In genomic region chr9:85862562-85862961, GRCm38 (mm10) we compare ENCODE assay signal across 21 mouse cellular contexts. TPM values are rescaled to one million over a fixed set of nuclear protein-coding genes. Genes with fewer than 3 reads are reported as not detected.
A peak's percentile ranks its signal among the peaks of the same experiment; 100 is the strongest.
DNase-seq lines count a peak whose midpoint lies in the region; ATAC-seq lines count a peak whose summit lies in the region.
"Had no signal": no experiment of that assay in that cellular context is flagged by ENCODE, and none has a peak within 500 bp of the region (broad histone marks: within the 10 kb centered on the region; RNA-seq: fewer than 3 reads in every experiment).

No protein-coding gene starts in this region.

- H3K27ac ChIP-seq in forebrain, embryonic 14.5 days (ENCODE audit: low read depth, low read length): no peak overlapping the region
- no peak overlapping the region for H3K27ac ChIP-seq in forebrain, embryonic 13.5 days
- H3K27ac ChIP-seq: forebrain, embryonic 12.5 days; heart, embryonic 10.5 days; left cerebral cortex, adult 2 months; limb, embryonic 13.5 days; liver, embryonic 13.5 days; macrophage; midbrain, embryonic 10.5 days had no signal

- no peak for ATAC-seq in forebrain, embryonic 14.5 days
- no peak for ATAC-seq in forebrain, embryonic 13.5 days

- H3K4me3 ChIP-seq in forebrain, embryonic 14.5 days (ENCODE audit: low read depth, low read length): no peak overlapping the region
- H3K4me3 ChIP-seq in forebrain, embryonic 13.5 days: no peak overlapping the region
- H3K4me3 ChIP-seq: forebrain, embryonic 12.5 days; heart, embryonic 10.5 days; left cerebral cortex, adult 2 months; limb, embryonic 13.5 days; liver, embryonic 13.5 days; midbrain, embryonic 10.5 days had no signal

- 57% methylated on average over 6 of the region's 6 CpGs for WGBS in forebrain, embryonic 14.5 days
- WGBS in forebrain, embryonic 13.5 days: 68% methylated on average over 6 of the region's 6 CpGs

- no peaks in the 10 kb centered on the region for H3K36me3 ChIP-seq in forebrain, embryonic 14.5 days (ENCODE audit: control insufficient read depth, insufficient read depth, low read length)
- H3K36me3 ChIP-seq in forebrain, embryonic 13.5 days (ENCODE audit: poor library complexity, severe bottlenecking): no peaks in the 10 kb centered on the region
- H3K36me3 ChIP-seq: forebrain, embryonic 12.5 days; heart, embryonic 10.5 days; limb, embryonic 13.5 days; liver, embryonic 13.5 days had no signal

- no peak overlapping the region for H3K4me2 ChIP-seq in forebrain, embryonic 14.5 days (ENCODE audit: low read length)
- H3K4me2 ChIP-seq in forebrain, embryonic 13.5 days: no peak overlapping the region
- H3K4me2 ChIP-seq: forebrain, embryonic 12.5 days; limb, embryonic 13.5 days; liver, embryonic 13.5 days had no signal

- peak; percentile 11 for DNase-seq in forebrain, embryonic 14.5 days (ENCODE audit: low spot score)
- DNase-seq in right cerebral cortex, postnatal 14 days: peak; percentile 15
- no peak for DNase-seq in right cerebral cortex, postnatal 10 days (ENCODE audit: low spot score in 2 of 2)
- DNase-seq in lung, postnatal 10 days: peak; percentile 70
- DNase-seq in adipocyte (ENCODE audit: low spot score): no peak
- DNase-seq in spleen, postnatal 14 days (ENCODE audit: low spot score in 2 of 2): no peak
- DNase-seq: cerebellum, adult 8-10 months; gastrocnemius, postnatal 36 days; kidney, adult 8-10 months; layer of hippocampus, adult 9-11 months; liver, embryonic 13.5 days; retina, postnatal 1 day; thymus, postnatal 36 days had no signal

- no peak overlapping the region for H3K9ac ChIP-seq in forebrain, embryonic 14.5 days (ENCODE audit: low read length)
- no peak overlapping the region for H3K9ac ChIP-seq in forebrain, embryonic 13.5 days
- H3K9ac ChIP-seq: forebrain, embryonic 12.5 days; limb, embryonic 13.5 days; liver, embryonic 13.5 days had no signal

- no peaks in the 10 kb centered on the region for H3K9me3 ChIP-seq in forebrain, embryonic 14.5 days (replicated peaks; ENCODE audit: control insufficient read depth, low read length)
- no peaks in the 10 kb centered on the region for H3K9me3 ChIP-seq in forebrain, embryonic 13.5 days (replicated peaks)
- H3K9me3 ChIP-seq: forebrain, embryonic 12.5 days; heart, embryonic 10.5 days; limb, embryonic 13.5 days; liver, embryonic 13.5 days; midbrain, embryonic 10.5 days had no signal

- no peaks in the 10 kb centered on the region for H3K27me3 ChIP-seq in forebrain, embryonic 14.5 days (replicated peaks; ENCODE audit: control insufficient read depth, insufficient read depth, low read length)
- no peaks in the 10 kb centered on the region for H3K27me3 ChIP-seq in forebrain, embryonic 13.5 days
- H3K27me3 ChIP-seq: CH12.LX; forebrain, embryonic 12.5 days; limb, embryonic 13.5 days; liver, embryonic 13.5 days had no signal

- 0 out of 2 replicates have a peak, but pooled peaks cover 5% of the 10 kb centered on the region for H3K4me1 ChIP-seq in forebrain, embryonic 14.5 days (ENCODE audit: control insufficient read depth, insufficient read depth, low read length)
- H3K4me1 ChIP-seq in forebrain, embryonic 13.5 days: peaks cover 17% of the 10 kb centered on the region; the same call in 1 of the 2 replicates
- H3K4me1 ChIP-seq: heart, embryonic 10.5 days; liver, embryonic 13.5 days had no signal

RNA-seq across cellular contexts. Expression of gene Tpbg, which starts 20.4 kb away (rescaled TPM):
- polyA plus RNA-seq in forebrain, embryonic 14.5 days (2014; fragmentation: Nextera tagmentation; extraction: Ambion mirVana): 14.5 and 15.5 TPM in 2 replicates
- 14.6 and 16.4 TPM in 2 replicates for polyA plus RNA-seq in forebrain, embryonic 13.5 days (2015; fragmentation: Nextera tagmentation; extraction: Ambion mirVana)
- polyA plus RNA-seq: macrophage had no signal

Comparison
In these comparisons a context has a peak if more than half of its experiments do, and no peak if none do; other contexts are left out.
1. DNase-seq: peak in forebrain, embryonic 14.5 days (single experiment), right cerebral cortex, postnatal 14 days (single experiment) and lung, postnatal 10 days (single experiment); none in right cerebral cortex, postnatal 10 days (0 of 2), adipocyte (single experiment) and spleen, postnatal 14 days (0 of 2).